Mouse (Mus musculus) forebrain, embryonic 16.5 days (tissue): ENCODE data around the gene Toe1. TPM values are rescaled to one million over a fixed set of nuclear protein-coding genes. Genes with fewer than 3 reads are reported as not detected.

Experiments used
- ATAC-seq: fragments of 200-750 bp; cut with Nextera tagmentation; 2 replicates; pipeline ENCODE4 v1.8.0; 2017; ENCODE audit warnings: mild to moderate bottlenecking, moderate library complexity
- H3K27ac ChIP-seq: fragments of 300-500 bp; sonication (generic); 2 replicates; pipeline ENCODE4 v1.5.1; 2014; ENCODE audit warnings: low read length, control low read depth
- H3K27me3 ChIP-seq: fragments of 300-500 bp; sonication (generic); replicated peaks from 2 replicates; pipeline ENCODE4 v1.6.1; 2014; ENCODE audit warnings: low read length; ENCODE audit not compliant: control insufficient read depth, insufficient read depth
- H3K36me3 ChIP-seq: fragments of 300-500 bp; sonication (generic); 2 replicates; pipeline ENCODE4 v1.6.1; 2014; ENCODE audit not compliant: control insufficient read depth, insufficient read depth
- H3K4me1 ChIP-seq: fragments of 300-500 bp; sonication (generic); replicated peaks from 2 replicates; pipeline ENCODE4 v1.6.1; 2014; ENCODE audit warnings: low read length; ENCODE audit not compliant: control insufficient read depth, insufficient read depth
- H3K4me2 ChIP-seq: fragments of 300-500 bp; sonication (generic); 2 replicates; pipeline ENCODE4 v1.6.1; 2014; ENCODE audit warnings: mild to moderate bottlenecking, low read length, control low read depth
- H3K4me3 ChIP-seq: fragments of 300-500 bp; sonication (generic); replicated peaks from 2 replicates; pipeline ENCODE4 v1.5.1; 2014; ENCODE audit warnings: mild to moderate bottlenecking, low read length, control low read depth
- H3K9ac ChIP-seq: fragments of 300-500 bp; sonication (generic); replicated peaks from 2 replicates; pipeline ENCODE4 v1.6.1; 2014; ENCODE audit warnings: low read depth, low read length, control low read depth
- H3K9me3 ChIP-seq: fragments of 300-500 bp; sonication (generic); 2 replicates; pipeline ENCODE4 v1.6.1; 2016; ENCODE audit warnings: low read length; ENCODE audit not compliant: control insufficient read depth
- WGBS: fragments of 180-500 bp; shearing (Covaris S2); extraction: QIAGEN DNeasy Blood & Tissue Kit; methylation state at CpG from one replicate; pipeline ENCODE4 v1.1.7; 2014; 5-methylcytosine and 5-hydroxymethylcytosine counted together
- polyA plus RNA-seq: library from polyadenylated mRNA; unstranded; fragments of >200 nt; fragmentation: Nextera tagmentation; extraction: Ambion mirVana; gene quantifications from 2 replicates; pipeline ENCODE4 v1.2.1, GENCODE M21; 2015

Toe1 gene
- polyA plus RNA-seq, 1 experiment from 2014 or later = 32.6 TPM

DNA sequence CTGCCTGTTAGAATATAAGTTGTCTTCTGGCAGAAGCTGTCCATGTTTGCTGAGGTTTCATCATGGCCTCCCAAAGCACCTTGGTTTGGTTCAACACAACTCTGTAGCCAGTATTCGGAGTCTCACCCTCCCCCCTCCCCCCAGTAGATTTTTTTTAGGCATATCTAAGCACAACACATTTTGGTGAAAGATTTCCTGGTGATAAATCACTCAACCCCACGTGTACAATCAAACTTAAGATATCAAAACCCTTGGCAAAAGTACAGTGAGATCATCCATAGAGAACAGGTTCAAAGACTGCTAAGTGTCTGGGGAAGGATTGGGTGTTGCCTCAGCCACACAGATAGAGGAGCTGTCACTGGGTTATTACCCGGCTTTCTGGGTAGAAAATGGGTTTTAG lies 3.6 kb upstream of the Toe1 start:
- Histone ChIP-seq H3K27ac (no peak overlapping the region), H3K9me3 (no peaks in the 10 kb centered on the region), H3K9ac (no peak overlapping the region), H3K4me1 (peaks cover 9% of the 10 kb centered on the region), H3K4me3 (no peak overlapping the region), H3K27me3 (no peaks in the 10 kb centered on the region), H3K4me2 (no peak overlapping the region), H3K36me3 (no peaks in the 10 kb centered on the region)
- WGBS = 81% methylated on average over 3 of the region's 3 CpGs
- ATAC-seq = no peak

DNA sequence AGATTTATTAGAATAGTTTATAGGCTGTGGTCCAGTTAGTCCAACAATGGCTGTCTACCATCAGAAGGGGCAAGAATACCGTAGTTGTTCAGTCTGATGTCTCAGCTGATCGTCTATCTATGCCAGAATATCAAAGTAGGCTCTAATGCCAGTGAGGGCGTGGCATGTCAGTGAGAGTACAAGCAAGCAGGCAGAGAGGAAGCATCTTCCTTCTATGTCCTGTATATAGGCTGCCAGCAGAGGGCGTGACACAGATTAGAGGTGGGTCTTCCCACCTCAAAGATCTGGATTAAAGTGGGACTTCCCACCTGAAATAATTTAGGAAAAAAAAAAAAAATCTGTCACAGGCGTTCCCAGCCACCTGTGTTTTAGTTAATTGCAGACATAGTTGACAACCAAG lies 7.5 kb downstream of the Toe1 start:
- 35% methylated on average over 5 of the region's 5 CpGs for WGBS
- Histone ChIP-seq H3K36me3 (peaks cover 17% of the 10 kb centered on the region), H3K27me3 (no peaks in the 10 kb centered on the region), H3K9ac (no peak overlapping the region), H3K4me1 (no peaks in the 10 kb centered on the region), H3K27ac (no peak overlapping the region), H3K9me3 (no peaks in the 10 kb centered on the region), H3K4me2 (no peak overlapping the region), H3K4me3 (no peak overlapping the region)
- ATAC-seq = no peak

DNA sequence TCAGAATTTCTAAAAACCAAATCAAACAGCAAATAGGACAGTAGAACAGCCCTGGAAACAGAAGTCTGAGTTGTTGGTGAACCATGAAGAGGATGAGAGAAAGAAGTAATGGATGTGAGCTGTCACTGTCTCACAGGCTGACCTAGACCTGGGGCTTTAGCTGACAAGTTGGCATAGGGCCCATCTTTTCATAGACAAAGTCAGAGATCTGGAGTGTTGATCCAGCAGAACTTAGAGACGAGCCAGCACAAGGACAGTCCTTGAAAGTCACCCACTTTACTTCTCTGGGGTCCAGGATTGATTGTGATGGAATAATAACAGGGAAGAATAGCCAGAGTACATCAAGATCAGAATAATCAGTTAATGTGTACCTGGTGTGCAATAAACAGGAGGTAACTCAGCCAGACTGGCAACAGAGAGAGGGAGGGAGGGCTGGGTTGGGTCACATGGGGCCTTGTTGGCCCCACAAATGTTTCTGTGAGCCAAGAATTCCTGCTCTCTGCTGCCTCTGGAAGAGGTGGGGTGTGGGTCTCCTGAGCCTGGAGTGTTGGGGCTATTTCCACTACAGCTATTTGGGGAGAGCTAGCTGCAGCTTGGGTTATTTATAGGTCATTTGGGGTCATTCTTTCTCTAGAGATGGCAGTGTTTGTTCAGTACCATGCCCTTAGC lies 10.9 kb downstream of the Toe1 start:
- H3K4me2 ChIP-seq = no peak overlapping the region
- 59% methylated on average over 1 of the region's 1 CpGs for WGBS
- no peak overlapping the region for H3K27ac ChIP-seq
- no peaks in the 10 kb centered on the region for H3K4me1 ChIP-seq
- no peaks in the 10 kb centered on the region for H3K9me3 ChIP-seq
- H3K9ac ChIP-seq = no peak overlapping the region
- no peaks in the 10 kb centered on the region for H3K27me3 ChIP-seq
- ATAC-seq = no peak
- no peak overlapping the region for H3K4me3 ChIP-seq
- no peaks in the 10 kb centered on the region for H3K36me3 ChIP-seq

GRCm38 (mm10) chr4:116794273-116794672 lies 13.2 kb downstream of the Toe1 start:
- Histone ChIP-seq H3K9ac (no peak overlapping the region), H3K36me3 (no peaks in the 10 kb centered on the region), H3K4me3 (no peak overlapping the region), H3K4me2 (no peak overlapping the region), H3K27me3 (no peaks in the 10 kb centered on the region), H3K4me1 (no peaks in the 10 kb centered on the region), H3K9me3 (no peaks in the 10 kb centered on the region), H3K27ac (no peak overlapping the region)
- WGBS = 74% methylated on average over 2 of the region's 2 CpGs
- no peak for ATAC-seq

DNA sequence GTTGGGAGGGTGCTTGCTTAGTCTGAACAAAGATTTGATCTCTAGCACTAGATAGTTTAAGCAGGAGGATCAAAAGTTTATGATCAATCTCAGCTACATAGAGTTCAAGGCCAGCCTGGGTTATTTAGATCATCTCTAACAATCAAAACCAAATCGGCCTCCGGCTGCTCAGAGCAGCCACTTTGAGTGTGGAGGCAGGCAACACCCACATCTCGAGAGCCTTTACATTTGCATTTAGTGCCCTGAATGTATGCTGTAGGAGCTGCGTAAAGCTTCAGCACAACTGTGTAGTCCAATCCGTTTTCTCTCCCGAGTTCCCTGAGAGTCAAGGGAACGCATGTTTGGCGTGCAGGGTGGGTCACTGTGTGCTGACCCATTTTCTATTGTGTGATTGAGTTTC lies 15.0 kb downstream of the Toe1 start:
- Histone ChIP-seq H3K36me3 (no peaks in the 10 kb centered on the region), H3K4me2 (no peak overlapping the region), H3K9me3 (no peaks in the 10 kb centered on the region), H3K27me3 (no peaks in the 10 kb centered on the region), H3K27ac (no peak overlapping the region), H3K9ac (no peak overlapping the region), H3K4me1 (no peaks in the 10 kb centered on the region), H3K4me3 (no peak overlapping the region)
- WGBS = 91% methylated on average over 8 of the region's 8 CpGs
- ATAC-seq = no peak

DNA sequence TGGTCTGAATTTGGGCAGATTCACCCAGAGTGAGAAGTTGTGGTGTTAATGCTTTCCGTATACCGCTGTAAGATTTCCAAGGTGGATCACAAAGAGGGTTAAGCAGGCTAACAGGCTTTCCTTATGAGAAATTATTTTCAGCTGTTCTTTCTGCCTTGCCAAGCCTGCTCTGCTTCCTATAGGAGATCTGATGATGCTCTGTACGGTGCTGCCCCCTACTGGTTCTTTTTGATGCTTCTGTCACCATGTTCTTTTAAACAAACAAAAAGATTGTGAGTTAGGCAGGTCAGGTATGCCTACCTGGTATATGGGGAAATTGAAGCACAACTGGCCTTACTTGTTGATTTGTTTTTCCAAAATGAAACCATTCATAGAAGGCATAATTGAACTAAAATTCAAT lies 18.5 kb downstream of the Toe1 start:
- Histone ChIP-seq H3K9ac (no peak overlapping the region), H3K27ac (no peak overlapping the region), H3K27me3 (no peaks in the 10 kb centered on the region), H3K36me3 (no peaks in the 10 kb centered on the region), H3K4me1 (no peaks in the 10 kb centered on the region), H3K9me3 (no peaks in the 10 kb centered on the region), H3K4me2 (no peak overlapping the region), H3K4me3 (no peak overlapping the region)
- 6% methylated on average over 3 of the region's 3 CpGs for WGBS
- peak; percentile 62; the same call in 1 of the 2 replicates for ATAC-seq

DNA sequence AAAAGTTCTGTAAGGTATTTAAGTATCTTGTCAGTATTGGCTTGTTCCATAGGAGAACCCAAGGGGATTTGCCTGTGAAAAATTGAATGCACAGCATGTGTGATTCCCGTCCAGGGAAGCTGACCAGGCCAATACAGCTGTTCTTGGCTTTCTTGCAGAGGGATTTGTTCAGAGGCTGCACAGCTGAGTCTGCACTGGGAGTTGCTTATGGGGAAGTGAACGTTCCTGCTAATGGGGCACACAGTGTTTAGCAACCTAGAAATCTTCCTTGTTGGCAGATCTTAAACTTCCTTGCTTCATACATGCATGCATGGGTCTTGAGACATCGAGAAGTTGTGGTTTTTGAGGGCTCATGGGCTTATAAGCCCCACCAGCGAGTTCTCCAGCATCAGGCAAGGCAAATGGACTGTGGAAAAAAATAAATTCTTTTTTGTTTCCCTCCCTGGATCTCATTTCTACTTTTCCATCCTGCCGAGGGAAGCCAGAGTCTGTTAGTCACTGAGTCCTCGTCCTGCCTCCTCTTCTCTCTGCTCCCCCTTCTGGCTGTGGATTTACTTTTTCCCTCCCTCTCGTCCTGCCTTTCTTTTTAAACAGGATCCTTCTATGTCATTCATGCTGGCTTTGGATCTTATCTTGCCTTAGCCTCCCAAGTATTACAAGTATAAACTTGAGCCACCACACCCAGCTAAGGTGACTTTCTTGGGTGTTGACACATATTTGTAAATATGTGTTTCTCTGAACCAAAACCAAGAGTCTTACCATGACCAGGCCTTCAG lies 19.3 kb downstream of the Toe1 start:
- Histone ChIP-seq H3K4me3 (no peak overlapping the region), H3K27ac (no peak overlapping the region), H3K4me2 (no peak overlapping the region), H3K36me3 (no peaks in the 10 kb centered on the region), H3K9ac (no peak overlapping the region), H3K9me3 (no peaks in the 10 kb centered on the region), H3K4me1 (no peaks in the 10 kb centered on the region), H3K27me3 (no peaks in the 10 kb centered on the region)
- WGBS = 38% methylated on average over 7 of the region's 7 CpGs
- ATAC-seq = no peak

GRCm38 (mm10) chr4:116786587-116786986 lies 20.9 kb downstream of the Toe1 start:
- no peaks in the 10 kb centered on the region for H3K36me3 ChIP-seq

DNA sequence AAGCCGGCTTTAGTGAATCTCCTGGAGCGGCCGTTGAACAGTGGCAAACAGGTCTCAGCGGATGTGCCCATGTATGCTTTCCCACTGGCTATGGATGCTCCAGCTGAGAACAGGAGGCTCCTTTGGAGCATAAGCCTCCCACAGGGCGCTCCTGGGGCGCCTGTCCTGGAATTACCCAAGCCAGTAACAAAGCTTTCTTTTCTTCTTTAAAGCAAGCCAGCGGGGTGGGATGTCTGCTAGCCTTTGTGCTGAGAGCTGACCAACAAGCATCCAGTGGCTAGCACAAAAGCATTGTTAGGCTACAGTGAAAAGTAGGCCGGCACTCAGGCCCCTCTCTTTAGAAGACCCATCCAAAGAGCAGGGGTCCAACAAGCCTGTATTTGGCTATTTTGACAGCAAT lies 25.3 kb downstream of the Toe1 start:
- no peak overlapping the region for H3K4me3 ChIP-seq
- H3K4me2 ChIP-seq = no peak overlapping the region
- H3K36me3 ChIP-seq = no peaks in the 10 kb centered on the region
- H3K4me1 ChIP-seq = no peaks in the 10 kb centered on the region
- no peak overlapping the region for H3K27ac ChIP-seq
- WGBS = 9% methylated on average over 8 of the region's 8 CpGs
- no peaks in the 10 kb centered on the region for H3K9me3 ChIP-seq
- no peak for ATAC-seq
- no peak overlapping the region for H3K9ac ChIP-seq
- H3K27me3 ChIP-seq = no peaks in the 10 kb centered on the region

More at GRCm38 (mm10) chr4:116786587-116786986, 20.9 kb downstream of the Toe1 start:
- no peaks in the 10 kb centered on the region for H3K27me3 ChIP-seq
- whole genome bisulfite sequencing = 93% methylated on average over 1 of the region's 1 CpGs
- no peaks in the 10 kb centered on the region for H3K9me3 ChIP-seq
- no peak overlapping the region for H3K4me3 ChIP-seq
- H3K4me2 ChIP-seq = no peak overlapping the region
- H3K27ac ChIP-seq = no peak overlapping the region
- ATAC-seq = no peak
- H3K4me1 ChIP-seq = no peaks in the 10 kb centered on the region
- no peak overlapping the region for H3K9ac ChIP-seq
